Mouse (Mus musculus): ENCODE results near the gene Adamts4. TPM values are rescaled to one million over a fixed set of nuclear protein-coding genes. Genes with fewer than 3 reads are reported as not detected.

Gene Adamts4
- polyA plus RNA-seq, 1 experiment from 2014 or later = 8.5 TPM

DNA sequence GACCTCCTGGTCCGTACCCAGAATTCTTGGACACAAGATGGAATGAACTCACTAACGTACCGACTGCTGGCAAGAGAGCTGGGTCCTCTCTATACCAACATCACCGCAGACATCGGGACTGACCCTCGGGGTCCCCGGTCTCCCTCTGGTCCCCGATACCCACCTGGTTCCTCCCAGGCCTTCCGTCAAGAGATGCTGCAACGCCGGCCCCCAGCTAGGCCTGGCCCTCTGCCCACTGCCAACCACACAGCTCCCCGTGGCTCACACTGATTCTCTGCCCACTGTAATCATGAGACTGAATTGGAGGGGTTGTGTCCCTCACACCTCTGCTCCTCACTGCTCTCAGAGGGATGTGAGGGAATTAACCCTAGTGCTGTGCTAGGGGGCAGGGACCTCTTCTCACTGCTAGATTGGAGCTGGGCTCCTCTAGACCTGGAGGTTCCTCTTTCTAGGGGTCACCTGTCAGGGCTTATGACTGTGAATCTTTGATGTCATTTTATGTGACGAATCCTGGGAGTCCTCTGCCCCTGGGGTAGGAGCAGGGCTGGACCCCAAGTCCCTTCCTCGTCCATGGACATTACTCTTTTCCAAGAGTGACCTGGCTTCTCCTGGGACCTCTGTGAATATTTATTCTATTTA is 26.0 kb downstream of the Adamts4 start:
- peaks cover 68% of the 10 kb centered on the region for H3K36me3 ChIP-seq
- H3K4me2 ChIP-seq (replicated peaks) = no peak overlapping the region
- ATAC-seq (ENCODE audit: low FRiP score) = no peak
- WGBS = 94% methylated on average over 14 of the region's 14 CpGs
- H3K9me3 ChIP-seq (replicated peaks) = no peaks in the 10 kb centered on the region
- H3K9ac ChIP-seq = no peak overlapping the region
- no peak overlapping the region for H3K27ac ChIP-seq
- H3K27me3 ChIP-seq = no peaks in the 10 kb centered on the region
- H3K4me1 ChIP-seq = peaks cover 19% of the 10 kb centered on the region
- H3K4me3 ChIP-seq = no peak overlapping the region

- no peak overlapping the region for H3K27ac ChIP-seq
- no peak overlapping the region for H3K4me3 ChIP-seq
- H3K9ac ChIP-seq = no peak overlapping the region
- ATAC-seq (ENCODE audit: low FRiP score) = no peak
- peaks cover 21% of the 10 kb centered on the region for H3K4me1 ChIP-seq
- no peak overlapping the region for H3K4me2 ChIP-seq (replicated peaks)
- H3K27me3 ChIP-seq = no peaks in the 10 kb centered on the region
- H3K36me3 ChIP-seq = peaks cover 59% of the 10 kb centered on the region
- no peaks in the 10 kb centered on the region for H3K9me3 ChIP-seq (replicated peaks)
- WGBS = 90% methylated on average over 10 of the region's 10 CpGs
Observed at GRCm38 (mm10) chr1:171277736-171278135, 27.5 kb downstream of the Adamts4 start.

- ATAC-seq (ENCODE audit: low FRiP score) = no peak
- peaks cover 59% of the 10 kb centered on the region for H3K36me3 ChIP-seq
- WGBS = 92% methylated on average over 8 of the region's 8 CpGs
- H3K27me3 ChIP-seq = no peaks in the 10 kb centered on the region
- no peak overlapping the region for H3K4me3 ChIP-seq
- H3K4me2 ChIP-seq (replicated peaks) = no peak overlapping the region
- no peak overlapping the region for H3K9ac ChIP-seq
- H3K27ac ChIP-seq = no peak overlapping the region
- H3K4me1 ChIP-seq = peaks cover 21% of the 10 kb centered on the region
- no peaks in the 10 kb centered on the region for H3K9me3 ChIP-seq (replicated peaks)
Observed at GRCm38 (mm10) chr1:171278436-171278835, 28.2 kb downstream of the Adamts4 start.

DNA sequence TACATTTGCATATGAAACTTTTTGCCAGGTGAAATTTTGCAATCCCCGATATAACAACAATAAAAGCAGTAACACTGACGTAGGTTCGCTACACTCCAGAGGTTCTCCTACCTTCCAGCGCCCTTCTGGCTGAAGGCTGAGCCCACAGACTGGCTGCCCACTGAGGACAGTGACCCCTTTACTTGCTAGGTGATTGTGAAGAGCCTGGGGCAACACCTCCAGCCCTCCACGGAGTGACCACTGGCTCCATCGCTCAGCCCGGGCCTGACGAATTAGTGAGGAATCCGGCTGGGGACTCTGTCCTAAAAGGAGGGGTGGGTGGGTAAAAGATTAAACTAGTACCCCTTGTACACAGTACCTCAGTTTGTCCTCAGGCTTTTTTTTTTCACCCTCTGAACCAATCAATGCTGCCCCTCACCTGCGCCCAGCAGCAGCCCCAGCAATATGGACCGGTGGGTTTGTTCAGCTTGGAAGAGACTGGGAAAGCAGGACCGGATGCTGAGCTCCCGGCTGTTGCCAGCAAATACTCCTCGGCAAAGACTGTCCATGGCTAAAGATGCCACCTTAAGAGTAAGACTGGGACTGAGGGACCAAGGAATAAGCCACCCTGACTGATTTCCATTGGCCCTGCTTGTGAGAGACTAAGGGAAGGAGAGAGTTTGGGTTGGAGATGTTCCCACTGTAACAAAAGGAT is 28.9 kb downstream of the Adamts4 start:
- peak overlapping the region; percentile 67; the same call in 1 of the 2 replicates for H3K4me3 ChIP-seq

GRCm38 (mm10) chr1:171279721-171280120 is 29.5 kb downstream of the Adamts4 start:
- no peaks in the 10 kb centered on the region for H3K27me3 ChIP-seq
- peak overlapping the region; percentile 67 for H3K4me3 ChIP-seq
- ATAC-seq (ENCODE audit: low FRiP score) = no peak
- peaks cover 56% of the 10 kb centered on the region for H3K36me3 ChIP-seq
- H3K9ac ChIP-seq = peak overlapping the region; percentile 79
- peak overlapping the region; percentile 77 for H3K4me2 ChIP-seq (replicated peaks)
- H3K4me1 ChIP-seq = peaks cover 22% of the 10 kb centered on the region
- WGBS = 64% methylated on average over 5 of the region's 5 CpGs
- H3K27ac ChIP-seq = no peak overlapping the region
- no peaks in the 10 kb centered on the region for H3K9me3 ChIP-seq (replicated peaks)

More for the DNA sequence above, 28.9 kb downstream of the Adamts4 start:
- no peak for ATAC-seq (ENCODE audit: low FRiP score)
- Histone ChIP-seq H3K36me3 (peaks cover 57% of the 10 kb centered on the region), H3K9me3 (replicated peaks) (no peaks in the 10 kb centered on the region), H3K4me2 (replicated peaks) (0 out of 2 replicates have a peak overlapping the region, but pooled peaks have one; percentile 4), H3K27me3 (no peaks in the 10 kb centered on the region), H3K4me1 (peaks cover 21% of the 10 kb centered on the region), H3K27ac (no peak overlapping the region), H3K9ac (peak overlapping the region; percentile 79; the same call in 1 of the 2 replicates)
- 90% methylated on average over 14 of the region's 14 CpGs for WGBS

GRCm38 (mm10) chr1:171280250-171280915 is 30.2 kb downstream of the Adamts4 start:
- Histone ChIP-seq H3K4me1 (peaks cover 24% of the 10 kb centered on the region), H3K27ac (no peak overlapping the region), H3K27me3 (no peaks in the 10 kb centered on the region), H3K36me3 (peaks cover 56% of the 10 kb centered on the region), H3K4me3 (peak overlapping the region; percentile 67), H3K4me2 (replicated peaks) (peak overlapping the region; percentile 77), H3K9ac (peak overlapping the region; percentile 79), H3K9me3 (replicated peaks) (no peaks in the 10 kb centered on the region)
- WGBS = 2% methylated on average over 25 of the region's 25 CpGs
- peak; percentile 23; the same call in 1 of the 2 replicates for ATAC-seq (ENCODE audit: low FRiP score)

DNA sequence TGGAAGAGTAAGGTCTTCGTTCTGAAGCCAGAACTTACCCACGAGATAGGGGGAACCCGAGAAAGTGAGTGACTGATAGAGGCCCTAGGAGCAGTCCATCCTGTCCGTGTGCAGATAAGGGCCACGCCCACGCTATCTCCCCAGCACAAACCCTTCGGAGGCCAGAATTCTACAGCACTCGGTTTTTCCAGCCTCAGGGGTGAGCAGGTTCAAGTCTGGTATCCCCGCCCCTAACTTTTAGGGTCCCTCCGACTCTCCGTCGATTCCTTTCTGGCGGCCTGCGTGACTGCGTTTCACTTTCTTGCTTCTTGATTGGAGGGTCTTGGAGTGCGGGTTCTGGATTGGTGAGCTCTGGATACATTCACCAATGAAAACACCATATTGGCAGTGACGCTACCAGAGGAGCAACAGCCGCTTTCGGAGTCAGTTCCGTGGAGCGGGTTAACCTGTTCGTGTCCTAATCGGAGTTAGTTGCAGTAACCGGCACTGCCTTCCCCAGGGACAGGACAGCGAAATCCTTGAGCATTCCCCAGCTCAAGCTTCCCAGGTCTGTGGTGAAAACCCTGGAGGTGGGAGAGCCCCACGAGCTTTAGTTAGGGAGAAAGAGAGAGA is 30.8 kb downstream of the Adamts4 start, which contains the start of gene Ppox:
Gene Ppox, minus strand, starts transcription at position 271 of the 612 bp plus-strand sequence.
- WGBS = under 1% methylated on average over 26 of the region's 26 CpGs
- peak within 1 kb of the TSS; percentile 67 for H3K4me3 ChIP-seq
- H3K4me1 ChIP-seq = peaks cover 29% of the 10 kb centered on the region
- H3K9me3 ChIP-seq (replicated peaks) = no peaks in the 10 kb centered on the region
- H3K4me2 ChIP-seq (replicated peaks) = peak within 1 kb of the TSS; percentile 77
- H3K27me3 ChIP-seq = no peaks in the 10 kb centered on the region
- peak; percentile 98 for ATAC-seq (ENCODE audit: low FRiP score)
- peaks cover 56% of the 10 kb centered on the region for H3K36me3 ChIP-seq
- H3K27ac ChIP-seq = peak within 1 kb of the TSS; percentile 78
- peak within 1 kb of the TSS; percentile 79 for H3K9ac ChIP-seq

- Histone ChIP-seq H3K4me1 (peaks cover 33% of the 10 kb centered on the region), H3K36me3 (peaks cover 56% of the 10 kb centered on the region), H3K27me3 (no peaks in the 10 kb centered on the region), H3K27ac (peak overlapping the region; percentile 78), H3K9ac (peak overlapping the region; percentile 60), H3K4me3 (peak overlapping the region; percentile 67), H3K4me2 (replicated peaks) (peak overlapping the region; percentile 77), H3K9me3 (replicated peaks) (no peaks in the 10 kb centered on the region)
- 0% methylated on average over 10 of the region's 10 CpGs for WGBS
- peak; percentile 59 for ATAC-seq (ENCODE audit: low FRiP score)
Observed at GRCm38 (mm10) chr1:171281528-171281923, 31.3 kb downstream of the Adamts4 start.

DNA sequence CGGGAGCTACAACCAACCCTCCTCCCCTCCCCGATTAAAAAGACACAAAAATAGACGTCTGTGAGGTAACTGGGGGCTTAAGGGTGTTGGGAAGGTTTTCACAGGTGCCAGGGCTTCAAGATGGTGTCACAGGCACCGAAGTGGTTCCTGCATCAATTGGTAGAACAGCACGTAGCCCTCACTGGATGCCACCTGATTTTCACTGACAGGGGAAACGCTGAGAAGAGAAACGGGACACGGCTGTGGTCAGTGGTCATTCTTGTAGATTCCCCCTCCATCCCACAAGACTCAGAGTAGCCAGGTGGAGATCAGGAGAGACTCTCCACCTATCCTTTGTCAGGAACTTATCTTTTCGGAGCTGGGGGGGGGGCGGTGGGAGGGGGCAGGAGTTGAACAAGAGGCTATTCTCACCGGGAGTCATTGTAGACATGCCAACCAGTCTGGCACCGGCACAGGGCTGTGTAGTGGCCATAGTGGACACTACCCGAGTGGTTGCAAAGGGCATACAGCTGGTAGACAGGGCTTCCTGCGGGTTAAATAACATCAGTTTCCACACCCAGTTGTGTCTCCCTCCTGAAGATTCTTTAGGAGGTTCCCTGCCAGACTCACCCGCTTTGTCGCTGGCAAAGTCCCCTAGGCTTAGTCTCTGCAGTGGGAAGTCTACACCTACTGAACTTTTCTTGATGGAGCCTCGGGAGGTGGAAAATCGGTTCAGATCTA is 32.0 kb downstream of the Adamts4 start:
- H3K4me2 ChIP-seq (replicated peaks) = peak overlapping the region; percentile 77
- no peaks in the 10 kb centered on the region for H3K9me3 ChIP-seq (replicated peaks)
- H3K4me3 ChIP-seq = no peak overlapping the region
- peaks cover 40% of the 10 kb centered on the region for H3K4me1 ChIP-seq
- H3K36me3 ChIP-seq = peaks cover 49% of the 10 kb centered on the region
- WGBS = 81% methylated on average over 18 of the region's 18 CpGs
- ATAC-seq (ENCODE audit: low FRiP score) = no peak
- H3K27me3 ChIP-seq = no peaks in the 10 kb centered on the region
- no peak overlapping the region for H3K9ac ChIP-seq
- no peak overlapping the region for H3K27ac ChIP-seq

DNA sequence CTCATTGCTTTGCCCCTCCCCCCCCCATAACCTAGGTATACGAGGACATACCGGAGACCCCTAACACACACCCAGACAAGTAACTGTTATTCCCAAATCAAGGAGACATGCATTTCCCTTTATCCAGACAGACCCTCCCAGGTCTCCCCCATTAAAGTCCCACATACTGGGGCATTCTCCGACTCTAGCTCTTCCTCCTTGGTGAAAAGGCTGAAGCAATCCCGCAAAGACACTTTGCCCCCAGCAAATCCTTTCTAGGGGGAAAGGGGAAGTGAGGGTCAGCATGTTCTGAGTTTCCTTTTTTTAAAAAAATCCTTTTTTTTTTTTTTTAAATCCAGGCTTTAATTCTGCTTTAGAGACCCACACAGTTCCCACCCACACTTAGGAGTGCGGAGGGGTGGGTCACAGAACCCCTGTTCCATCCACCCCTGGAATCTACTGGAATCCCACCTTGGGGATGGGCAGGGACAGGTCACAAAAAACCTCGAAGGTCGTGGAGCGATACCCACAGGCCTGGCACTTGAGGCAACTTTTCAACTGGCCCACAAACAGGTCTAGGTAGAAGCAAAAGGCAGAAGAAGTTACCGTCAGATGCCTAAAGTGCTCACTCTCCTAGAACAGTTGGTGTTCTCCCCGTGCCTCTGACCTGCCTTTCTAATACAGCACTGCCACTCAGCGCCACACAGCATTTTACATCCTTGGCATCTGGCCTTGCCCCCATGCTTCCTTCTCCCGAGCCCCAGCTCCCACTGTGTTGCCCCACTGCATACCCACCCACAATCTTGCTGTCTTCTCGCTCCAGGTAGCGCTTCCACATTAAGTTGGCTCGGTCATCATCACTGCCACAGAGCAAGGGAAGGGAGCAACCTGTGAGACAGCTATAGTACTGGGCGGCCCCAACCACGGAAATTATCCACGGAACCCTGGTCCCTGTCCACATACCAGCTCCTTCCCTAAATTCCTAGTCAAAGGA is 33.3 kb downstream of the Adamts4 start:
- WGBS = 91% methylated on average over 18 of the region's 18 CpGs
- no peak overlapping the region for H3K4me3 ChIP-seq
- no peaks in the 10 kb centered on the region for H3K9me3 ChIP-seq (replicated peaks)
- ATAC-seq (ENCODE audit: low FRiP score) = no peak
- peaks cover 37% of the 10 kb centered on the region for H3K36me3 ChIP-seq
- H3K27me3 ChIP-seq = no peaks in the 10 kb centered on the region
- no peak overlapping the region for H3K9ac ChIP-seq
- H3K4me1 ChIP-seq = peaks cover 46% of the 10 kb centered on the region
- no peak overlapping the region for H3K4me2 ChIP-seq (replicated peaks)
- H3K27ac ChIP-seq = no peak overlapping the region

DNA sequence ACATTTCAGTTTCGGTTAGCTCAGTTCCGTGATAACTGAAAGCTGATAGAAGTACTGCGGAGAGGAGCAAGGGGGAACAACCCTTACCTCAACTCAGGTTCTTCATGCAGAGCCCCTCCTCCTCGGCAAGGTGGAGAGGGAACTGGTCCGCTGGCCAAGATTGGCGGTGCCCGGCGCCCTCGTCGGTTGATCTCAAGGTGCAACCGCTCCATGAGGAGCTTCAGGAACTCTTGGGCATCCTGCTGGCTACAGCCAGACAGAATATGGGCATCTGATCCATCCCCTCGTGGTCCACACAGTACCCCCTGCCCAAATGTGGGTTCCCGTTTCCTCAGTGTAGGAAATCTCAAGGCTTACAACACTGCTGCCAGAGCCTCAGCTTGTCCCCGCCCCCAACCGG is 34.3 kb downstream of the Adamts4 start:
- Histone ChIP-seq H3K9ac (no peak overlapping the region), H3K36me3 (peaks cover 44% of the 10 kb centered on the region), H3K9me3 (replicated peaks) (no peaks in the 10 kb centered on the region), H3K27ac (no peak overlapping the region), H3K4me3 (no peak overlapping the region), H3K27me3 (no peaks in the 10 kb centered on the region), H3K4me2 (replicated peaks) (no peak overlapping the region), H3K4me1 (peaks cover 45% of the 10 kb centered on the region)
- WGBS = 90% methylated on average over 15 of the region's 15 CpGs
- no peak for ATAC-seq (ENCODE audit: low FRiP score)

Data from hindbrain, embryonic 12.5 days (tissue).